Mouse (Mus musculus): ENCODE data around the gene Pmp22. TPM values are rescaled to one million over a fixed set of nuclear protein-coding genes. Genes with fewer than 3 reads are reported as not detected.

Pmp22 gene
- polyA plus RNA-seq, 1 experiment from 2014 or later, result 39.8 TPM

DNA sequence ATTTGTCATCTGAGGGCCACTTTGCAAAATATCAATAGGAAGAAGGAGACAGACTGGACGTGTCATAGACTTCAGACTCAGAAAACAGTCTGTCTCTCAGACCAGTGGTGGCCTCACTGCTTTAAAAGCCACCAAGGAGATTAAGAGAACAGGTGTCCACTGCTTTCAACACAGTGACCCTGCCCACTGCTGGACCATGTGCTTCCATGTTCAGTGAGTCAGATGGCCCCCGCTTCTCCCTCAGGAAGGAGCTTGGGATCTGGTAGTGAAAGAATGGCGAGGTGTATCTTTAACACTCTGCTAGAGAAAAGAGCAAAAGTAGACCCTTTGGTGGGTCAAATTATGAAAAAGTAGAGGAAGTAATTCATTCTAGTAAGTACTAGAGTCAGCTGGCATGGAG lies 18.5 kb upstream of the Pmp22 start:
- H3K27ac ChIP-seq, result no peak overlapping the region
- H3K4me3 ChIP-seq, result no peak overlapping the region
- H3K9me3 ChIP-seq (replicated peaks), result no peaks in the 10 kb centered on the region
- peaks cover 5% of the 10 kb centered on the region for H3K27me3 ChIP-seq (replicated peaks)
- H3K4me2 ChIP-seq, result no peak overlapping the region
- H3K36me3 ChIP-seq, result no peaks in the 10 kb centered on the region
- H3K4me1 ChIP-seq, result no peaks in the 10 kb centered on the region
- ATAC-seq, result no peak
- no peak overlapping the region for H3K9ac ChIP-seq
- 57% methylated on average over 3 of the region's 3 CpGs for WGBS (ENCODE audit: insufficient replicate concordance)

DNA sequence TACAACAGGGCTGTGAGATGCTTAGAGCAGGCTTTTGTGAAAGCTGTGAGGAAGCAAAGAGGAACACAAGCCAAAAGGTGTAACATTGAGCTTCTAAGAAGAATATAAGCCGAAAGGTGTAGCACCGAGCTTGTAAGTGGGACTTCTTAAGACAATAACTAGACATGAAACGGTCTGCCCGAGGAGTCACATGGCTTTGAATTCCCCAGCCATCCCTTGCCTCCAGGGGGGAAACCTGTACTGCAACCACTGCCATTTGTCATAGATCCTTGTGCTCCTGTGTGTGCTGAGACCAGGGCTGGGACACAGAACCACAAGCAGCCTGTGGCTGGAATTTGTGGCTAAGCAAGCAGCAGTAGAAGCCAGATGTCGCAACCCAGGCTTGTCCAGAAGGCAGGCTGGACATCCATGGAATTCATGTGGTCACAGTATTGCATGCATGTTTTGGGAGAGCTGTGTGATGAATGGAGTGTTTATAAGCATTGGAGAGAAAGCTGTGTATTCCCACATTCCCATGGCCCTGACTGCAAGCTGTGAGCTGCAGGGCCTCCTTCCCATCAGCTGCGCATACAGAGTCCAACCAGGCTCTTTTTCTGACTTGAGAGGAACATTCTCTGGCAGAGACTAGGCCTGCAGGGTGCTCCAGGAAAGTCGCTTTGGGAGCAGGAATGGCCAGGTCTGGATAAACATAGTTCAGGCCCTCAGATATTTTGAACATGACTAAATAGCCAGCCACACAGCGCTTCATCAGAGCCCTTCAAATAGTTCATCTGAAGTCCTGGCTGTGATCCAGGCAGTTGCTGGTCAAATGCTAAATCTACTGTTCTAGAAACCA lies 13.8 kb upstream of the Pmp22 start:
- H3K4me3 ChIP-seq, result no peak overlapping the region
- 67% methylated on average over 8 of the region's 8 CpGs for WGBS (ENCODE audit: insufficient replicate concordance)
- no peak for ATAC-seq

DNA sequence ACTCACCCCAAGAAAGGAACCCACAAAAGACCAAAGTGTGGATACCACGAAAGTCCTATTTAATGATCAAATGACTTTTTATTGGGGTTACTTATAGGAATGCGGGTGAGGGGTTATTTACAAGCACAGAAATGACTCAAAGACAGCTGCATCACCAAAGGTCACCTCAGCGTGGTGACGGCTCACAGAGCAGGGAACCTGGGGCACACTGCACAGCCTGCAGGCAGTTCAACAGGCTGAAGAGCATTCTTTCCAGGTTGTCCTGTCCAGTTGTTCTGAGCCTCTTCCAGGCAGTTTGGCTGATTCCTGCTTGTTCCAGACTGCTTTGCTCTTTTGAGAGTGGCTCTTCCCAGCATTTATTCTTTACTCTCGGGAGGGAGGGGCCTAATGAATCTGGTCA lies 12.1 kb upstream of the Pmp22 start:
- H3K4me3 ChIP-seq, result no peak overlapping the region
- no peaks in the 10 kb centered on the region for H3K36me3 ChIP-seq

More for the DNA sequence above, 13.8 kb upstream of the Pmp22 start:
- Histone ChIP-seq H3K27me3 (replicated peaks) (peaks cover 12% of the 10 kb centered on the region; the same call in 1 of the 2 replicates), H3K9ac (no peak overlapping the region), H3K36me3 (no peaks in the 10 kb centered on the region), H3K9me3 (replicated peaks) (no peaks in the 10 kb centered on the region), H3K27ac (no peak overlapping the region), H3K4me2 (no peak overlapping the region), H3K4me1 (no peaks in the 10 kb centered on the region)

DNA sequence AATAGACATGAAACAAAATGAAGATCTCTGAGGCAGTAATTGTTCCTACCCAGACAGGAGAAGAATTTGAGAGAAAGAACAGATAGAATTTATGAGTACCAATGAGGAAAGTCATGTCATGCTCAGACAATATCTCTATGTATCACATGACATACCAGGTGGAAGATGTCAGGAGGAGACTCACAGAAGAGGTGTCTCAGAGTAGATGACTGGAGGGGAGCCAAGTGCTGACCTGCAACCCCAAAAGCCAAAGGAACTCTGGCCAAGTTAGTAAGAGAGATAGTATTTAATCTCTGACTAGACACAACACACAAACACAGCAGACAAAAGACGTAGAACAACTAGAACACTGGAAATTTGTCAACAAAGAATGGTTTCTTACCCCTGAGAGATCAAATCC lies 11.5 kb upstream of the Pmp22 start:
- Histone ChIP-seq H3K4me2 (no peak overlapping the region), H3K4me3 (no peak overlapping the region), H3K36me3 (no peaks in the 10 kb centered on the region), H3K27ac (no peak overlapping the region), H3K9ac (no peak overlapping the region), H3K9me3 (replicated peaks) (no peaks in the 10 kb centered on the region), H3K27me3 (replicated peaks) (peaks cover 18% of the 10 kb centered on the region; the same call in 1 of the 2 replicates), H3K4me1 (no peaks in the 10 kb centered on the region)
- no peak for ATAC-seq
- WGBS (ENCODE audit: insufficient replicate concordance), result 55% methylated on average over 1 of the region's 1 CpGs

More for the DNA sequence above, 12.1 kb upstream of the Pmp22 start:
- Histone ChIP-seq H3K27ac (no peak overlapping the region), H3K9ac (no peak overlapping the region), H3K4me1 (no peaks in the 10 kb centered on the region), H3K4me2 (no peak overlapping the region), H3K9me3 (replicated peaks) (no peaks in the 10 kb centered on the region), H3K27me3 (replicated peaks) (peaks cover 18% of the 10 kb centered on the region; the same call in 1 of the 2 replicates)
- no peak for ATAC-seq
- WGBS (ENCODE audit: insufficient replicate concordance), result 81% methylated on average over 5 of the region's 5 CpGs

DNA sequence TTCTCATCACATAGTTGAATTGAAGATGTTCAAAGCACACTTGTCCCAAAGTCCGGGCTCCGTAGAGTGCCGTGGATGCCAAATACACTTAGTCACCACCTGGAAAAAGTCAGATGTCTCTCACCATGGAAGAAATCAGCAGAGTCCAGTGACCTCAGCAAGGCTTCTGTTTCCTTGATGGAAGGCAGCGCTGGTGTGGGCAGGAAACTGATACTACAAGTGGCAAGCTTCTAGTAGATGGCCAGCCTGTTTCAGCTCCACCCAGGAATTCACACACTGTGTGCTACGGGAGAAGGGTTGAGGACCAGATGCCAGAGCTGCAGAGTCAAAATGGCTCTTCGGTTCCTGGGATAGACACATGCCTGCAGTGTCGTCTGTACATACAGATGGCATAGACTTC lies 9.0 kb upstream of the Pmp22 start:
- H3K36me3 ChIP-seq, result no peaks in the 10 kb centered on the region
- H3K9me3 ChIP-seq (replicated peaks), result no peaks in the 10 kb centered on the region
- peaks cover 18% of the 10 kb centered on the region; the same call in 1 of the 2 replicates for H3K27me3 ChIP-seq (replicated peaks)
- ATAC-seq, result no peak
- no peak overlapping the region for H3K4me3 ChIP-seq
- H3K4me2 ChIP-seq, result no peak overlapping the region
- H3K9ac ChIP-seq, result no peak overlapping the region
- H3K27ac ChIP-seq, result no peak overlapping the region
- 26% methylated on average over 7 of the region's 7 CpGs for WGBS (ENCODE audit: insufficient replicate concordance)
- no peaks in the 10 kb centered on the region for H3K4me1 ChIP-seq

DNA sequence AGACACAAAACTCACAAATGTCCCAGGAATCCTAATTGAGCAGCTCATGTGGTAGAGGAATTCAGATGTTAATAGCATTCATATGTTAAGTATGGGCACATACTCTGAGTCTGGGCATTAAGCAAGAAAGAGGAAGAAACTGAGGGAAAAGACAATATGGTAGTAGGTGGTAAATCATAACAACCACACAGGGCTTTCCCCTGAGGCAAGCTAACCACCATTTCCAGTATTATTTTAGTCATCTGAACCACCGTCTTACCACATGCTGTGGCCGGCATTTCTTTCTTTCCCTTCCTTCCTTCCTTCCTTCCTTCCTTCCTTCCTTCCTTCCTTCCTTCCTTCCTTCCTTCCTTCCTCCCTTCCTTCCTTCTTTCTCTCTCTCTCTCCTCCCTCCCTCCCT lies 6.5 kb upstream of the Pmp22 start:
- 32% methylated on average over 2 of the region's 2 CpGs for WGBS (ENCODE audit: insufficient replicate concordance)
- Histone ChIP-seq H3K4me3 (no peak overlapping the region), H3K4me1 (no peaks in the 10 kb centered on the region), H3K27ac (no peak overlapping the region), H3K27me3 (replicated peaks) (peaks cover 20% of the 10 kb centered on the region; the same call in 1 of the 2 replicates), H3K4me2 (no peak overlapping the region), H3K9ac (no peak overlapping the region), H3K36me3 (no peaks in the 10 kb centered on the region), H3K9me3 (replicated peaks) (no peaks in the 10 kb centered on the region)
- ATAC-seq, result no peak

DNA sequence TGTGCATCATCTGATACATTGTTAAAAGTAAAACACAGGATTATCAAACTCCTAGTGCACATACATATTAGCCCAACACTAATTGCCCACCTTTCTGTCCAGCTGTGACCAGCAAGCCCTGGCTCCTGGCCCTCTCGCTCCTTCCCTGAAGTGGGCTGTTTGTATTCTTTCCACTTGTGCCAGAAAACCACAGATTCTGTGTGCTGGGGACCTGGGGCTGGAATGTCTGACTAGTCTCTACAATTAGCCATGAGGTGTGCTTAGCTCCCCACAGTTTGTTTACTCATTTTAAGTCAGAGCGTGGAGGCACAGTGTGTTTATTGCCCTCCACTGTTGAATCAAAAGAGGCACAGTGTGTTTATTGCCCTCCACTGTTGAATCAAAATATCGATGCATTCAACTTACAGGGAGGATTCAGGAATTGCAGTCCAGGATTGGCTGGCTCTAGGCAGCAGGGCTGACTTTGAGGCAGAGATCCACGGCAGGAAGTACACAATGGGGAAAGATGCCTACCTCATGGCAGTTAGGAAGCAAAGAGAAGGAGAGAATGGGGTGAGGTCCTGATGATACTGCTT lies 5.9 kb upstream of the Pmp22 start:
- Histone ChIP-seq H3K4me2 (no peak overlapping the region), H3K4me1 (no peaks in the 10 kb centered on the region), H3K9me3 (replicated peaks) (no peaks in the 10 kb centered on the region), H3K9ac (no peak overlapping the region), H3K27me3 (replicated peaks) (peaks cover 22% of the 10 kb centered on the region; the same call in 1 of the 2 replicates), H3K27ac (no peak overlapping the region), H3K4me3 (no peak overlapping the region), H3K36me3 (no peaks in the 10 kb centered on the region)
- no peak for ATAC-seq
- 53% methylated on average over 4 of the region's 4 CpGs for WGBS (ENCODE audit: insufficient replicate concordance)

DNA sequence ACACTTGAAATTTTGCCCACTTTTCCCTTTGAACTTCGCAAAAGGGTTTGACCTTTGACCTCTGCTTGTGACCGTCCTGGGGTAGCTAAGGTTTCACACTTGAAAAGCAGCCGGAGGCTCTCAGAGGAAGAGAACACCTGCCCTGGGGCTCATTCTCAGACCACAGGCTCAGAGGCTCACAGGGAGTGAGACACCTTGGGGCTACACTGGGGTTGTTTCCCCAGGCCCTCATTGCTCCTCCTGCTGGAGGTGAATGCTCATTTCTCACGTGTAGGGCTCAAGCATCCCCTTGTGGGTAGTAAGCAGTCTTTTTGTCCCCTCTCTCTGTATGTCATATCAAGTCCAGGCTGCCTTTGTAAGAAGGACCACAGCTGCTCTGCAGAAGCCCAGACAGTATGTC lies 4.5 kb upstream of the Pmp22 start:
- no peaks in the 10 kb centered on the region for H3K36me3 ChIP-seq
- H3K27me3 ChIP-seq (replicated peaks), result peaks cover 36% of the 10 kb centered on the region
- no peaks in the 10 kb centered on the region for H3K9me3 ChIP-seq (replicated peaks)
- WGBS (ENCODE audit: insufficient replicate concordance), result 29% methylated on average over 4 of the region's 4 CpGs
- no peaks in the 10 kb centered on the region for H3K4me1 ChIP-seq
- no peak for ATAC-seq
- H3K27ac ChIP-seq, result no peak overlapping the region
- H3K4me2 ChIP-seq, result no peak overlapping the region
- H3K9ac ChIP-seq, result no peak overlapping the region
- no peak overlapping the region for H3K4me3 ChIP-seq

DNA sequence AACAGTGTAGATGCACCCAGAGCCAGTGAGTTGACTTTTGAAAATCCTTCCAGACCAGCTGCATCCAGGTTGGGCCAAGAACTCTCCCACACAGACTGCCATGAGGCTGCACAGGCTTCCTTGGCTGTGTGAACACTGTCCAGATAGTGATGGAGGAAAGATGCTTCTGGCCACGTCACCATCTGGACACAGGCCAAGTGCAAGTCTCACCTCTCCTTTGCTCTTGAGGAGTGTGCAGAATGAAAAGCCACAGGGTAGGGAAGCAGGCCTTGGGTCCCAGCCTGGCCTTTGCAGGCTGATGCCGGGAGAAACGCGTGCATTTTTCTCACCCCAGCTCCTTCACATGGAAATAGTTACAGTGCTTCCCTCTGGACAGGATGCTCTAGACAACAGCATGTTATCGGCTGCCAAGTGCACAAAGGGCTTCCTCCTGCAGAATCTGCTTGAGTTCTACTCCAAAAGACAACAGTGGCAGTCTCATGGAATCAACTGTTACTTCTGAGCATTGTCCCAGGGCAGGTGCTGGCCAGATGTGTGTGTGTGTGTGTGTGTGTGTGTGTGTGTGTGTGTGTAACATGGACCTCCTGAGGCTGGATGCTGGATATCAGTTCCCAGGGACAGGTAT lies 2.8 kb upstream of the Pmp22 start:
- Histone ChIP-seq H3K27me3 (replicated peaks) (peaks cover 39% of the 10 kb centered on the region), H3K4me1 (peaks cover under 1% of the 10 kb centered on the region; the same call in 1 of the 2 replicates), H3K4me3 (no peak overlapping the region), H3K36me3 (no peaks in the 10 kb centered on the region), H3K9ac (no peak overlapping the region), H3K4me2 (no peak overlapping the region), H3K27ac (no peak overlapping the region), H3K9me3 (replicated peaks) (no peaks in the 10 kb centered on the region)
- WGBS (ENCODE audit: insufficient replicate concordance), result 61% methylated on average over 5 of the region's 5 CpGs
- no peak for ATAC-seq

DNA sequence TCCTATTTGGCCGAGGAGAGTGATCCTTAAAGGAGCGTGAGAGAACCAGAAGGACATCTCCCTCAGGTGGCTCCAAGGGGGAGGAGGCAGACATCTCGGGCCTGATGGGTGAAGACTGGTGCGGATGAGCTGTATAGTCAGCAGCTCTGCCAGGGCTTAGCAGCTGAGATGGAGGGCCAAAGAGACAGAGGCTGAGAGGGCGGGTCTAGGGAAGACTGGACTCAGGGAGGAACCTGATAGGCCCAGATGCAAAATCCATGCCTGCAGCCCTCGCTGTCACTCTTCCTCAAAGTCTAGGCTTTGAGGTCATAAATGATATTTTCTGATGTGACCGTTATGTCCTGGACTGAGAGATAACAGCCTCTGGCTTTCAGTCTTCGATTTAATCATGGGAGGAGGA lies 1.8 kb upstream of the Pmp22 start:
- no peak for ATAC-seq
- H3K9ac ChIP-seq, result no peak overlapping the region
- no peak overlapping the region for H3K27ac ChIP-seq
- peaks cover 49% of the 10 kb centered on the region for H3K27me3 ChIP-seq (replicated peaks)
- no peaks in the 10 kb centered on the region for H3K36me3 ChIP-seq
- H3K4me1 ChIP-seq, result peaks cover 8% of the 10 kb centered on the region; the same call in 1 of the 2 replicates
- no peaks in the 10 kb centered on the region for H3K9me3 ChIP-seq (replicated peaks)
- WGBS (ENCODE audit: insufficient replicate concordance), result 56% methylated on average over 8 of the region's 8 CpGs
- no peak overlapping the region for H3K4me2 ChIP-seq
- no peak overlapping the region for H3K4me3 ChIP-seq

DNA sequence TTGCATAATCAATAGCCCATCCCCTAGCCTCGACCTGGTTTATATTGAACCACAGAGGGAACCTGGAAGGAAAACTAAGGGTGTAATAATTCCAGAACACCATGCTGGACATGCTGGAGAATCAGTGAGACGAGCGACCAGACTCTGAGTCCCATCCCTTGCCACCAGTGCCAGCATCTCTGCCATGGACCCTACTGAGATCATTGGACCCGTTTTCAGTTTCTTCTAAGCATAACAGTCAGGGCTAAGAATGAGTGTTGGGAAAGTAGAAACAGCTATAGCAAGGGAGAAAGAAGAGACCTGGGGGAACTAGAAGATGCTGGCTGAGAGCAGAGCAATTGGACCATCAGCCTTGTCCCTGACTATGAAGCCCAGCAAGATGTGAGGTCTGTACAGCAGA lies 1.3 kb upstream of the Pmp22 start:
- Histone ChIP-seq H3K4me3 (no peak overlapping the region), H3K4me1 (peaks cover 8% of the 10 kb centered on the region; the same call in 1 of the 2 replicates), H3K27ac (no peak overlapping the region), H3K27me3 (replicated peaks) (peaks cover 54% of the 10 kb centered on the region), H3K36me3 (no peaks in the 10 kb centered on the region), H3K9ac (no peak overlapping the region), H3K9me3 (replicated peaks) (no peaks in the 10 kb centered on the region), H3K4me2 (no peak overlapping the region)
- WGBS (ENCODE audit: insufficient replicate concordance), result 56% methylated on average over 4 of the region's 4 CpGs
- no peak for ATAC-seq

DNA sequence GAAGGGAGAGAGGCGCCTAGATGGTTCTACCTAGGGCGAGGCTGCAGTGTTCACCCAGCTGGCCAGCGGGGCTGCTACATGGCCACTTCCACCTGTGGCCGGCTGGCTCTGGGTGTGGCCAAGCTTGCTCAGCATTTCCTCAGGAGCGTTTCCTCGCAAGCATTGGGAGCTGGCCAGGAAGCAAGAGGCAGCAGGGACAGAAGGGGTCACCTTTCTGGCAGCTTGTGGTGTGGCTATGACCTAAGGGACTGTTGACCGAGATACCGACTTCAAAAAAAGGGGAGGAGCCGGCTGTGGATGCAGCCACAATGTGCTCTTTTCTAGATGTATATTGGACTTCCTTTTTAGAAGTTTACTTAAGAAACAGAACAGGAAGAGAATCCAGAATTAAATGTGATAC lies 593 bp downstream of the Pmp22 start:
- Histone ChIP-seq H3K4me1 (peaks cover 8% of the 10 kb centered on the region; the same call in 1 of the 2 replicates), H3K27ac (no peak overlapping the region), H3K27me3 (replicated peaks) (peaks cover 73% of the 10 kb centered on the region), H3K4me2 (no peak overlapping the region), H3K9ac (no peak overlapping the region), H3K9me3 (replicated peaks) (no peaks in the 10 kb centered on the region), H3K36me3 (no peaks in the 10 kb centered on the region), H3K4me3 (no peak overlapping the region)
- WGBS (ENCODE audit: insufficient replicate concordance), result 21% methylated on average over 9 of the region's 9 CpGs
- no peak for ATAC-seq

Measured in liver, embryonic 12.5 days (tissue).